Mouse (Mus musculus) megakaryocyte-erythroid progenitor cell, adult 5-6 weeks (primary cell): ENCODE data around the gene Ppan. TPM values are rescaled to one million over a fixed set of nuclear protein-coding genes. Genes with fewer than 3 reads are reported as not detected.
A peak's percentile ranks its signal among the peaks of the same experiment; 100 is the strongest.

Experiments used
- ATAC-seq: replicated peaks from 2 replicates; pipeline ENCODE4 v1.8.0; 2016; ENCODE audit warnings: mild to moderate bottlenecking, inconsistent platforms; ENCODE audit not compliant: severe bottlenecking, poor library complexity, low FRiP score, low TSS enrichment
- total RNA-seq, 2 experiments: library from RNA; stranded (forward) in 1 of 2; stranded (reverse) in 1 of 2; fragments of 200-1000, 215-1000 nt in 1 of 2; fragments of >200 nt in 1 of 2; fragmentation: Nextera tagmentation in 1 of 2; gene quantifications; 2 replicates each; pipeline ENCODE4 v1.2.3; 2014 to 2017

The Ppan gene
- total RNA-seq, 2 experiments from 2014 or later: 174 to 175 TPM

- ATAC-seq: no peak
These were observed 10.6 kb upstream of the Ppan start for GRCm38 (mm10) chr9:20877118-20878040.

DNA sequence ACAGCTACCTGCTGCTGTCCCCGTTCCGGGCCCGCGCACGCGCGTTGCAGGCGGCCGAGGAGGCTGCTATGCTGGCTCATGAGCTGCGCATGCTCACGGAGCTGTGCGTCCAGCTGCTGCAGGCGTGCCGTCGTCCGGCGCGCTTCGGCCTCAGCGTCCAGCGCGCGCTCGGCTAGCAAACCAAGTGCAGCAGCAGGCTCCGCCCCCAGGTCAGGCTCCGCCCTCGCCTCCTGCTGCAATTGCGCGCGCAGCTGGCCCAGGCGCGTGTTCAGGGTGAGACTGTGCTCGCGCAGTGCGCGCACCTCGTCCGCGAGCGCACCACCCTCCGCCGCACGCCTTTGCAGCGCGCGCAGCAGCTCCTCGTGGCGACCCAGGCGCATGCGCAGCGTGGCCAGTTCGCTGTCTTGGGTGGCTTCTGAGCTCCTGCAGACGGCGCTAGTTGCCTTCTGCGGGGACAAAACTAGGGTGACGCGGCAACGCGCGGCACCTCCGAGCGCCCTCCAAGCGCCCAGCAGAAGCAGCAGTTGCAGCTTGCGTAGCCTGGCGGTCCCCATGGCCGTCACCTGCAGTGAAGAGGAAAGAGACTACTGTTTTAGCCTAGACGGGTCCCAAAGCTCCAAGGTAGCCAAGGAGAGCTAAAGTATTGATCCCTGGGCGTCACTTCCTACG, 9.8 kb upstream of the Ppan start:
- peak; percentile 84 for ATAC-seq

DNA sequence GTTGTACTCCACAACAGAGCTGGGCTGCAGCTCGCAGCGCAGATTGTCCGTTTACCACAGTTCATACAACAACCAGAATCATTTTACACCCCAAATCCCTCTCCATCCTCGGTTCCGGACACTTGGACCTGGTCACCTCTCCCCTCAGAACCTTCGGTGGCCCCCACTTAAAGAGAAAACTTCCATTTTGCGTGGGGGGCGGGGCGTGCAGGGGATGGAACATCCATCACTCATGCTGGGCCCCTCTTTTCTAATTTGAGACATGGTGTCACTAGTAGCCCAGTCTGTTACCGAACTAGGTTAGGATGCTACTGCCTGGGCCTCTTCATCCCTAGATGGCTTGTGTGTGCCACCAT, 9.3 kb upstream of the Ppan start:
- ATAC-seq: no peak

DNA sequence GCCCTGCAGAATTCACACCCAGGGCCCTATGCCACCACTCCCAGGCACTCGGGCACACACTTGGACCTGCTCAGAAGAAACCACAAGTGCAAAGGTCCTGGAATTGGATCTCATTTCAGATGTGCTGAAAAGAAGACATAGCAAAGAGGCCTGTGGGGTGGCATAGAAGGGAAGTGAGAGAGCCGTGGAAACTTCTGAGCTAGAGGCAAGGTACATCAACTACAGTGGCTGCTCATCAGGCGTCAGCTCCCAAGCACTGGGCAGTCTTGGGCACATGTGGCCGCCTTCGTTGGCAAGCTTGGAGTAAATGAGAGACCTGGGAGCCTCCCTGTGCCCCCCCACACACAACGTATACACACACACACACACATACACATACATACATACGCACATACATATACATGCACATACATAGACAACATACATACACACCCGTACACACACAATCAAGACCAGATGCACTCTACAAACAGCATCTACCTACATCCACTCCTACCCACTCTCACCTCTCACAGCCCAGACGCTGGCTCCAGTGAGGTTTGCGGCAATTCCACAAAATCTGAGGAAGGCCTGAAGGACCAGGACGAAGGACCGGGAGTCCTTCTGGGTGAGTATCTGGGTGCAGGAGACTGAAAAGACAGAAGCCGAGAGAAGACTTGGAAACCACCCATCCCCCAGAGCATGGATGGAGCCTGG, 8.7 kb upstream of the Ppan start, which contains the start of gene Angptl6:
TSS of gene Angptl6 (minus strand) at position 631 of the 696 bp plus-strand sequence.
- no peak for ATAC-seq

GRCm38 (mm10) chr9:20886563-20886962, 1.4 kb upstream of the Ppan start:
- no peak for ATAC-seq

DNA sequence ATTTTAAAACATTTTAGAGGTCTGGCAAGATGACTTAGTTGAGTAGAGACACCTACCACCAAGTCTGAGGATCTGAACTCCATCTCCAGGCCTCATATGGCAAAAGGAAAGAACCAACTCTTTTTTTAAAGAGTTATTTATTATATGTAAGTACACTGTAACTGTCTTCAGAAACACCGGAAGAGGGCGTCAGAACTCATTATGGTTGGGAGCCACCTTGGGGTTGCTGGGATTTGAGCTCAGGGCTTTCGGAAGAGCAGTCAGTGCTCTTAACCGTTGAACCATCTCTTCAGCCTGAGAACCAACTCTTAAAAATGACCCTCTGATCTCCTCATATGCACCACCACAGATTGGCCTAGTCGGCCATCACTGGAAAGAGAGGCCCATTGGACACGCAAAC, 784 bp upstream of the Ppan start:
- ATAC-seq: no peak

- peak; percentile 3 for ATAC-seq
These were observed 401 bp downstream of the Ppan start for GRCm38 (mm10) chr9:20888386-20888765.

GRCm38 (mm10) chr9:20889185-20890141, 1.5 kb downstream of the Ppan start:
- ATAC-seq: peak; percentile 38

- ATAC-seq: no peak
These were observed 2.4 kb downstream of the Ppan start for GRCm38 (mm10) chr9:20890411-20890810.

DNA sequence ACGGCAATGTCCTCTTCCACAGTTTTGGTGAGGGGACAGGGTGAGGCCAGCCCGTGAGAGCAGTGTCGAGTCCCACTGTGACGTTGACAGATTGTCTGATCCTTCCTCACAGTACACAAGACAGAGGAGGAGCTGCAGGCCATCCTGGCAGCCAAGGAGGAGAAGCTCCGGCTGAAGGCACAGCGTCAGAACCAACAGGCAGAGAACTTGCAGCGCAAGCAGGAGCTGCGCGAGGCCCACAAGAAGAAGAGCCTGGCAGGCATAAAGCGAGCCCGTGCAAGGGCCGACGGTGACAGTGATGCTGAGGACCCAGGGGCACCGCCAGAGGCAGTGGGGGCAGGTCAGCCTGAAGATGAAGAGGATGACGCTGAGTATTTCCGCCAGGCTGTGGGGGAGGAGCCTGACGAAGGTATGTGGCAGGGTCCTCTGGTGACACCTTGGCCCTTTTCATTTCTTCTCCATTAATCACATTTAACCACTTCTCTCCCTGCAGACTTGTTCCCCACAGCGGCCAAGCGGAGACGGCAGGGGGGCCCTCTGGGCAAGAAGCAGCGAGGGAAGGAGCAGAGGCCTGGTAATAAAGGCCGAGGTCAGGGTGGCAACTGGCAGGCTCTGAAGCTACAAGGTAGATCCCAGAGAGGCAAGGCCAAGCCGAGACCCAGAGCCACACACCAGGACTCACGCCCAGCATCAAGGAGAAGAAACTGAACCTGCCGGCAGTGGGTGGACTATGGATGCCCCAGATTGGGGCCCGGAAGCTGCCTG, 3.5 kb downstream of the Ppan start:
- ATAC-seq: no peak

- ATAC-seq: no peak
These were observed 4.2 kb downstream of the Ppan start for GRCm38 (mm10) chr9:20892104-20892653.

DNA sequence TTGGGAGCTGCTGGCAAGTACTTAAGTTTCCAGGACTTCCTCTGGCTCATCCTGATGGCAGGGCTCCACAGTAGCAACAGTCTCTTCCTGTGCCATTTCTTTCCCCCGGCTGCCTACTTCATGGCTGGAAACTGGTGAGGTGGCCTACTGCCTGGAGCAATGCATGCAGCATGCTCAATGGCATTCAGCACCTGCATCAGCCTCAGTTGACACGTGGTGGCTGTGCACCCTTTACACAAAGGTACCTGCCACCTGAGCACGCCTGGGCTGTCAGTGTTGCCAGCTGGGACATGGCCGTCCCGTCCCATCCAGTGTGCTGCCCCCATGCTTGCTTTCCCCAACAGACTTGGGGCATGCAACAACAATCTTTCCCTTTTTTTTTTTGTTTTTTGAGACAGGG, 5.1 kb downstream of the Ppan start:
- ATAC-seq: no peak

DNA sequence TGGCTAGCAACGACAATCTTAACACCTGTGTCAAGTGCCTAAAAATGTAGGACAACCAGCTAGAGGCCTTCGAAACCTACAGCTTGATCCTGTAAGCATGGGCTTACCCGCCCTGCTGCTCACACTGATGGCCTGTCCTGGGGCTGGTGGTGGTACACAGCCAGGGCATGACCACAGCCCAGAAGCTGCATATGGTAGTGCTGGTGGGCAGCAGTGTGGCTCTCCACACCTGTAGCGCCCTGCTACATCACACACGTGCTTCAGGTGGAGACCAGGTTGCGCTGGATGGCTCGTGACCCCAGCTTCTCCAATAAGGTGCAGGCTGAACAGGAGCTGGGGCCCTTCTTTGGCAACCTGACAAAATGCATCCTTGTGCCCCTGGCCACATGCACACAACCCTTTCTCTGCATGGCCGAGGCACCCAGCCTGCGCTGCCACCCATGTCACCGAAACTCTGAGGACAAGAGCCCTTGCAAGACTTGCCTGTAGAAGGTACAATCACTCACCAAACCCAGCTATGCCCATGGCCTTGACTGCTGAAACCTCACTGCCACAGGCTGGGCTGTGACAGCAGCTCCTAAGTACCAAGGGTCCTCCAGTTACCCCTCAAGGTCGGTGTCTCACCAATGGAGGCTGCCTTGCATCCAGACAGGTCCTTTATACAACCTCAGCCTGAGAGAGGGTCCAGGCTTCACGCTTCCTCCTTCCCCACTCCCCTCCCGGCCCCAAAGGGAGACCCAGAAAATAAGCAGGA, 5.8 kb downstream of the Ppan start:
- no peak for ATAC-seq

- ATAC-seq: no peak
These were observed 6.7 kb downstream of the Ppan start for GRCm38 (mm10) chr9:20894629-20895028.

DNA sequence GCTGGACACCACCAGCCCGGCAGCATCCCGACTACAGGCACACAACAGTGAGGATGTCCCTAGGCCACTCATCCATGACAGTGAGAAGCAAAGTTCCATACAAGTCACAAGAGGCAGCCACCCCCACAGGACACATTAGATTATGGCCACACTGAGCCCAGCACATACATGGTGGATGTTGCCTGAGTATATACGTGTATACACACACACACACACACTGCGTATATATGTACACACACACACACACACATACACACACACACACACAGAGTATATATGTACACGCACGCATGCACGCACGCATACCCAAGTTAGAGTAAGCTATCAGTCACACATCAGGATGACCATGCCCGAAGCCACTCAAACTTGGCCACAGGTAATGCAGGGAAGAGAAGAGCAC, 7.4 kb downstream of the Ppan start:
- ATAC-seq: no peak

- ATAC-seq: no peak
These were observed 9.9 kb downstream of the Ppan start for GRCm38 (mm10) chr9:20897736-20898510.
